Mouse (Mus musculus): Measurements from ENCODE around the gene Slmap.
"Not testable (repeated sequence)": the region's sequence is repeated elsewhere in the genome, so short reads cannot be mapped to it uniquely, and the experiment has no call there.

Slmap gene

DNA sequence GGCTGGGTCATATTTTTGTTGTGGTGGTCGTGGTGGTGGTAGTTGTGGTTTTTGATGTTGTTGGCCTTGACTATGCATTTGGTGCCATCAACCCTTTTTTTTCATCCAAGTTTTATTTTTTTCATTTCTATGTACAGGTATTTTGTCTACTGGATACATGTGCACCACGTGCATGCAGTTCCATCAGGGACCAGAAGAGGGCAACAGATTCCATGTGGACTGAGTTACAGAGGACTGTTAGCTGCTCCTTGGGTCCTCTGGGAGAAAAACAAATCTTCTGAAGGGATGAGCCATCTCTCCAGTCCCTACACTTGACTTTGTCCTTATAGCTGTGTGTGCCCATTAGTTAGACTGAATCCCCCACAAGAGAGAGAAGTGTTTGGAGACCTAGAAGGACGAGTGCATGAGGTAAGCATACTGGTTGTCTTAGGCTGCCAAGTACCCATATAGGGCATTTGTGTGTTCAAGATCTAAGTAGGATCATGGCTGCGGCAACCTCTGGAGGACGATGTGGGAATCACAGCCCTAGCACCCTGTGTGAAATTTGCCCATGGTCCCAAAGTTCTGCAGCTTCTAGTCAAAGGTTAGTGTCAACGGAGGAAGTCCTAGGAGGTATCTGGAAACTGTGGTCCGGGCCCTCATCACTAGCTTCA is 136.1 kb downstream of the Slmap start:
- in situ Hi-C loops (cut with MboI, MseI): no loop called here

DNA sequence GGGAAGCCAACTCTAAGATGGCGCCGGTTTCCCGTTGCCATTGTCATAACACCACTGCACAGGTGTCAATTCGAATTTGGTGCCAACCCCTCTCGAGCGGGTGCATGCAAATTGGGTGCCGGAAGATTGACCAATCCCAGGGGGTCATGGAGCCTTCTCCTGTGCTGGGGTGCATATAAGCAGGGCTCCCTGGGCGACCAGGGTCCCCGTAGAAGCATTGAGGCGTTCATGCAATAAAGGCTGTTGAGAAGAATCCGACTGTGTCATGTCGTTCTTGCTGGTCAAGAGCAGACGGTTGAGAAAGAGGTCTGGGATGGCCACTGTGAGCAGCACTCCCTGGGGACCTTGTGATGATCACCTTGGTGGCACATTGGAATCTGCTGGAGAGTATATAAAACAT is 142.9 kb downstream of the Slmap start:
- in situ Hi-C loops (cut with MboI, MseI): no loop called here

DNA sequence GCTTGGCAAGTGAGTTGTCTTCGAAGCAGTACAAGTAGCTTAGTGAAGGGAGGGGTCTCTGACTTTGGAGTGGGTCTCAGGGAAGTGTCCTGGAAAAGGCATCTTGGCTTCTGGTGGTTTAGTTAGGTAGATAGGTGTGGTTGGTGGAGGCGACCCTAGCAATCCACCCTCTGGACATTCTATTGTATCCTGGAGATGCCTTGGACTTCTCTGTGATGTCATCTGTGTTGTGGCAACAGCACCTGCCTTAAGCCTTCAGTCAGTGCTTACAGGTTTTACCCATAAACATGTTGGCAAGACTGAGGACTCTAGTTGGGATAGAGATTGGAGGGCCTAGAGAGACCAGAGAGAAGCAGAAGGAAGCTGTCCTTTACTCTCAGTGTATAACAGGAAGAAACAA is 145.8 kb downstream of the Slmap start:
- in situ Hi-C loops (cut with MboI, MseI): not testable (repeated sequence)

DNA sequence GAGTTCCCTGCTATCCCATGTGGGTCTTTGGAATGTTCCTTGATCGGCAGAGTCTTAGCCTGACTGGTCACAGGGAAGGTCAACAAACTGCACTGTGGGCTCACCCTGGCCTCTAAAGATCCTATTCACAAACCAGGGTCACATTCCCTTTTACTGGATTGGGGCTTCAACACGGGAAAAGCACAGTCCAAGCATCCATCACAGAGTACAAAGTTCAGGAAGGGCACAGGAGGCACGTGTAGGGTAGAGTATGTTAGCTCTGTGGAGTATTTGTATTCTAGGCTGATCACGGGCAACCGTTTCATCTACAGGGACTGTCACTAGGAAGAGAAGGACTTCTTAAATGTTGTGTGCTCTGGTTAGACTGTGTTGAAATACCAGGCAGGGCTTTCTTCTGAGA is 147.7 kb downstream of the Slmap start:
- in situ Hi-C loops (cut with MboI, MseI): not testable (repeated sequence)

DNA sequence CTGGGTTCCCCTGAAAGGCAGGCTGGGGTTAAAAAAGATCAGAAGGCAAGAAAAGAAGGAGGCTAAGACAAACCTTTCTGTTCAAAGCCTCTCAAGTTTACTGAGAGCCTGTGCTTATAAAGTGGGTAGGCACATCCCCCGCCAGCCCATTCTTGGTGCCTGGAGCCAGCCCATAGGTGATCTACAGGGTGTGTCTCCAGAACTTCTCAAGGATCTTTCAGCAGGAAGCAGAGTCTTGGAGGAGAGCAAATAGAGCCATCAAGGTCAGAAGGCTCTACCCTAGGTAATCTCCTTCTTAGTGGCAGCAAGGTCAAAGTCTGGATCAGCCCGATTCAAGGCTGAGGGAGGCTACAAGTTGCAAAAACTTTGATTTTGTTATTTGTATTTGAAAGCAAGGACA is 149.1 kb downstream of the Slmap start:
- in situ Hi-C loops (cut with MboI, MseI): not testable (repeated sequence)

DNA sequence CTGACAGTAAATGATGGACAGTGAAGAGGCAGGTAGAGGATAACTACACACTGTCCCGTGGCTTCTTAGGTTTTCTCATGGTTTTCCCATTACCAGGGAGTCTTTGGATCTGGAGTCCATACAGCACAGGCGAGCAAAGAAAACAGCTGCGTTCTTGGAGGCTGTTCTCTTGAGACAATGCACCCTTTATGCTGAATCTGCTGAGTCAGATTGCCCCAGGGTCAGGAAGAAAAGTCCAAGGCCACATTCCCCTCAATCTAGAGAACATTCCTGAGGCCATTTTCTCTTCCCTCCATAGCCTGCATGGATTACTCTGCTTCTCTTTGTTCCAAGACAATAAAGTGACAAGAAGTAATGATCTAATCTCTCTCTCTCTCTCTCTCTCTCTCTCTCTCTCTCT is 155.7 kb downstream of the Slmap start:
- in situ Hi-C loops (cut with MboI, MseI): no loop called here

DNA sequence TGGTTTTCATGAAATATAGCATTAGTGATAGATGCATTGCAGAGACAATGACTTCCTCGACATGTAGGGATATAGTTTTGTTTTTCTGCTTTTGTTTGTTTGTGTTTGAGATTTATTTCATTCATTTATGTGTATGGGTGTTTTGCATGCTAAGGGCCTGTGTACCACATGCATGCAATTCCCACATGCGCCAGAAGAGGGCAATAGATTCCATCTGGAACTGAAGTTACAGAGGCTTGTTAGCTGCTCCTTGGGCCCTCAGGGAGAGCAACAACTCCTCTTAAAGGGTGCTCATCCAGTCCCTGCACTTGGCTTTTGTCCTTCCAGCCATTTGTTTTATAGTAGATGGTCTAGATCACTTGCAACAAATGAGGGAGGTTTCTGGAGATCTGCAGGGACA is 158.1 kb downstream of the Slmap start:
- in situ Hi-C loops (cut with MboI, MseI): no loop called here

All from T-helper 1 cell (primary cell).